Mouse (Mus musculus) activated CD4-positive, CD25-positive, alpha-beta regulatory T cell, adult 4 months (primary cell): ENCODE measurements around the gene Try10. TPM values are rescaled to one million over a fixed set of nuclear protein-coding genes. Genes with fewer than 3 reads are reported as not detected.
"Not testable (repeated sequence)": the region's sequence is repeated elsewhere in the genome, so short reads cannot be mapped to it uniquely, and the experiment has no call there.

Experiments
- ATAC-seq: one replicate; pipeline ENCODE4 v1.8.0; 2017
- polyA plus RNA-seq, 2 experiments: library from polyadenylated mRNA; unstranded; fragments of 100-300 nt; shearing (Covaris generic); gene quantifications; one replicate each; pipeline ENCODE4 v1.2.1; 2017

Gene Try10
- not detected for polyA plus RNA-seq

DNA sequence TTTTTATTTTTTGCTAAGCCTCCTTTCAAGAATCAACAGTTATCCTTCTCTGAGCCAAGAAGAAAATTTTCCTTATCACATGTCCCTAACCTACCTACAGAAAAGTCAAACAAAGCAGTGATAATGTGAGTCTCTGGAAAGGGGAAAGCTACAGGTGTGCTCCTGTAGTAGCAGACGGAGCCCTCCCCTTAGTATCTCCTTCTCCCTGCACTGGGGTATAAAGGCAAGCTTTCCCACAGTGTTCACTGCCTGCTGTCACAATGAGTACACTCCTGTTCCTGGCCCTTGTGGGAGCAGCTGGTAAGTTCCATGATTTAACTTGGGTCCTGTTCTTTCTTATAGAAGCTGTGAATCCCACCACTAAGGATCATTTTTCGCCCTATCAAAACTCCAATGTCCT lies at the start of gene Try10:
Gene Try10 (plus strand): TSS at position 174 of the 400 bp plus-strand sequence.
- no peak for ATAC-seq

DNA sequence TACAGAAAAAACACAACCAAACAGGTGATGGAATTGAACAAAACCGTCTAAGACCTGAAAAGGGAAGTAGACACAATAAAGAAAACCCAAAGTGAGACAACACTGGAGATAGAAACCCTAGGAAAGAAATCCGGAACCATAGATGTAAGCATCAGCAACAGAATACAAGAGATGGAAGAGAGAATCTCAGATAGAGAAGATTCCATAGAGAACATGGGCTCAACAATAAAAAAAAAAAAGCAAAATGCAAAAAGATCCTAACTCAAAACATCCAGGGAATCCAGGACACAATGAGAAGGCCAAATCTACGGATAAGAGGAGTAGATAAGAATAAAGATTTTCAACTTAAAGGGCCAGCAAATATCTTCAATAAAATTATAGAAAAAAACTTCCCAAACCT lies 37.2 kb upstream of the Try10 start, which contains the start of gene Try5:
Gene Try5 (minus strand): TSS at position 101 of the 400 bp plus-strand sequence.
- not testable (repeated sequence) for ATAC-seq

DNA sequence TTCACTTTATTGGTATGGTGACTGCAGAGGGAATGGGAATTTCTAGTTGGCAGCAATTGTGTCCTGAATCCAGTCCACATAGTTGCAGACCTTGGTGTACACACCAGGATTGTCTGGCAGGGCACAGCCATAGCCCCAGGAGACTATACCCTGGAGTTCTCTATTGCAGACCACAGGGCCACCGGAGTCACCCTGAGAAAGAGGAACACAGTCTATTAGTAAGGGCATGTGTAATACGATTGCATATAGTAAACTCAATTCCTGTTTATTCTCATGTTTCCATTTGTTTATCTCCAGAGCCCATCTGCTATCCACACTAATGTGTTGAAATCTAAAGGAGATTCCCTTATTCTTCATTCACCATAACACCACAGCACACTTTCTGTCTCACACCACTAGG lies 19.9 kb downstream of the Try10 start:
- ATAC-seq: not testable (repeated sequence)

- not testable (repeated sequence) for ATAC-seq
Measured at GRCm38 (mm10) chr6:41377578-41377977, 23.7 kb downstream of the Try10 start, which contains the start of gene Prss3. Prss3 (minus strand) TSS chr6:41377678.

DNA sequence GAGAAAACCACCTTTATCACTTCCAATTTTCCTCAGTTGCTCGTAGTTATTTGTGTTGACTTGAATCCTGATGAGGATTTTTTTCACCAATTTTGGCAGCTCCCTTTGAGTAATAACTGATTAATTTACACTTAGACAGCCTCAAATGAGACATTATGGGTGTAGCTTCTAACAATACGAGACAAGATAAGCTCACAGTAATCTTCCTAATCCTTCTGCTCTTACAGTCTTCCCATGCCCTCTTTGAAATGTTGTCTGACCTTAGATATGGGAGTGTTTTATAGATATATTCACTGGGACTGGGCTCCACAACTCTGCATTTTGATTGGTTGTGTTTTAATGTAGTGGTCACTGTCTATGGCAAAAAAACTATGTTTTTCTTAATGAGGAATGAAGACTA lies 32.9 kb downstream of the Try10 start:
- ATAC-seq: no peak

DNA sequence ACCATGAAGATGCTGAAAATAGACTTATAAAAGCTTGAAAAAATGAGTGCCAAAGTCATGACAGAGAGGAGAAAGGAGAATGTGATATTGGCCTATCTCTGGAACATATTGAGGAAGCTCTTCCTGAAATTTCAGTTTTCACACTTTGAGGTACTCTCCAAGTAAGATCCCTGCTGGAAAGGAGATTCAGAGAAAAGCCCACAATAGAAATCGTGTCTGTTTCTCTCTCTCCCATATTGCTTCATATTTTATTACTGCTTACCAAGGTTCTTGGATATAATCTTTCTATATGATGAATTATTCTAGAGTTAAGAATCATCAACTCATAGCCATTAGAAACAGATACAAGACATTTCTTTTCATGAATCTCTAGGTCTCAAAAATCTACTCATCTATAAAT lies 37.7 kb downstream of the Try10 start:
- not testable (repeated sequence) for ATAC-seq

GRCm38 (mm10) chr6:41392056-41392455 lies 38.2 kb downstream of the Try10 start, which contains the start of gene Gm5771:
Gm5771 (plus strand) TSS chr6:41392356.
- not testable (repeated sequence) for ATAC-seq

Other genes starting within 250 kb of the Try10 start
- not detected for gene Try4, start 51.8 kb upstream of the Try10 start, polyA plus RNA-seq
- 1 to 10 TPM in 1 of 2 experiments, not detected in 1; 1.5 TPM for gene Try5, start 37.3 kb upstream of the Try10 start, polyA plus RNA-seq
- gene Prss3, start 23.6 kb downstream of the Try10 start, polyA plus RNA-seq: not detected
- not detected for gene Gm5771, start 38.3 kb downstream of the Try10 start, polyA plus RNA-seq
- gene Gm10334, start 92.0 kb downstream of the Try10 start, polyA plus RNA-seq: not detected
- not detected for gene Prss1, start 104.8 kb downstream of the Try10 start, polyA plus RNA-seq
- gene Prss2, start 167.7 kb downstream of the Try10 start, polyA plus RNA-seq: 1 to 10 TPM; 1.9 to 3.1 TPM